Mouse (Mus musculus): ENCODE data around the gene Pabpn1l.
A peak's percentile ranks its signal among the peaks of the same experiment; 100 is the strongest.
"Not testable (repeated sequence)": the region's sequence is repeated elsewhere in the genome, so short reads cannot be mapped to it uniquely, and the experiment has no call there.

Gene Pabpn1l

GRCm38 (mm10) chr8:122648192-122648970 is 25.8 kb upstream of the Pabpn1l start:
- no peak for DNase-seq (ENCODE audit: extremely low spot score)

DNA sequence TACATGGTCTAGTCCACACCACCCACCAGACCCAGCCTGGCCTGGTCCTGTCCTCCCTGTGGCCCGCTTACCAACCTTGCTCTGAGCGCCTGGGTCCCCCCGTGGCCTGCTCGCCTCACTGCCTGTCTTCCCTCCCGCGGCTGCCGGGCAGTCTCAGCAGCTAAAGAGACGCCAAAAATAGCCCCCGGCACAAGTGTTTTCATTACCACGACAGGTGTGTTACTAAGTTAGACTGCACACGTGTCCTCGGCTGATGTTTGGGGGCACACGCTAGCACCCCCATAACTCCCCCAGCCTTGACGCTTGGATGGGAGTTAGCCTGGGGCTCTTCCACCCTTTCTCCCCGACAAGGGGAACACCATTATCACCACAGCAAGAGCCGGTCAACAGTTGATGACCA is 23.8 kb upstream of the Pabpn1l start:
- no peak for DNase-seq (ENCODE audit: extremely low spot score)

- no peak for DNase-seq (ENCODE audit: extremely low spot score)
These were observed 21.8 kb upstream of the Pabpn1l start for GRCm38 (mm10) chr8:122644175-122644954.

DNA sequence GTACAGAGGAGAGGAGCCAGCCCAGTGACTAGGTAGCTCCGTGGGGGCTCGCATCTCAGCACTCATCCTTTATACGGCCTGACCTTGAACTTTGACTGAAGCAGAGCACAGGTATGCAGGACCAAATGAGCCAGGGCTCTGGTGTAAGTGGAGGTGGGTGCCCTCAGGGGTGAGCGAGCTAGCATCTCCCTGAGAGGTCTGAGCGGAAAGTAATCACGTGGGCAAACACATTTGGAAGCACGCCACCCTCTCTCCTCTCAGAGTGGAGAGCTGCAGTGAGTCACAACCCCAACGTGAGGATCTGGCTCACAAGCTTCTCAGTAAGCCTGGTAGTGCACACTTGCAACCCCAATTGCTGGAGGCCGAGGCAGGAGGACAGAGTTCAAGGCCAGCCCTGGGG is 19.5 kb upstream of the Pabpn1l start:
- no peak for DNase-seq (ENCODE audit: extremely low spot score)

- DNase-seq (ENCODE audit: extremely low spot score), result no peak
These were observed 18.9 kb upstream of the Pabpn1l start for GRCm38 (mm10) chr8:122641406-122641805.

GRCm38 (mm10) chr8:122640825-122641224 is 18.3 kb upstream of the Pabpn1l start:
- no peak for DNase-seq (ENCODE audit: extremely low spot score)

DNA sequence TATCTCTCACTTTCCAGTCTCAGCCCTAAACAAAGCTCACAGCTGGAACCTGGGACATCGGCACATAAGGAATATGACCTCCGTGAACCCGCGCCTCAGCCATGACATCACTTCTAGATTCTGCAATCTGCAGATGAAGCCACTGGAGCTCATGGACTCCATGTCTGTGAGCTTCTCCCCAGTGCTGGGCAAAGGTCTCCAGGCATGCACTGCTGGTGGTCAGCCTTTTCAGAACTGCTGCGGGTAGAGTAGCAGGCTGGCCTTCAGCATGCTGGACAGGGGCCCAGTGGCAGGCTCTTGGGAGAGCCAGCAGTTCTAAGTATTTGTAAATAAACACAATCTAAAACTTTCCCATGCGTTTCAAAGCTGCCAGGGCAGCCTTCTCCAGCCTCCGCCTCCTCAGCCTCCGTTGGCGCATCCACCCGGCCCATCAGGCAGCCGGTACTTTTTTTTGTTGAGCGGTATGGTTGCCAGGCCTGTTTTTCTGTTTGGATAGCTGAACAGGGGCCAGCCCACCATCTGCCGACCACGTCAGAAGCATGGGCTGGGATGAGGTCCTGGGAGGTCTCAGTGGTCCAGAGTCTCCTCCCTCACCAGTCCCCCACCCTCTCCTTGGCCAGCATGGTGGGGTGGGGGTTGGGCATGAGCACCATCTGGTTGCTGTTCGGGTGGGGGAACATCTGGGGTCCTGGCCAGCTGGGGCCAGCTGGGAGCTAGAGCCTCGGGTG is 17.1 kb upstream of the Pabpn1l start:
- DNase-seq (ENCODE audit: extremely low spot score), result peak; percentile 60

DNA sequence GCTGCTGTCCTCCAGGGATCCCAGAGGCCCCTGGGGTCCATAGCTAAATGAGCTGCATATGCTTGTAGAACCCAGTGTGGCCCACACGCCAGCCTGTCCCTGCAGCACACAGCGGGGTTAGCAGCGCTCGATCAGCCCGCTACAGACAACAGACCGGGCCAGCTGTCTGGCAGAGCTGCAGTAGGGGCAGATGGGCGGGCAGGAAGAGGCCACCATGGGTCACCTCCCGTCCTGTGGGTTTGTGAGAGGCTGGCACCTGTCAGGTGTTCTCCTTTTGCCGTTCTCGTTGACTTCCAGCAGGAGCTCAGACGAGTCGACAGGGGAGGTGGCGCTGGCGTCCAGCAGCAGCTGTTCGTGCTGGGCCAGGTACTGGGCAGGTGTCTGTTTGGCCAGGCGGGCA is 16.1 kb upstream of the Pabpn1l start:
- DNase-seq (ENCODE audit: extremely low spot score), result no peak

DNA sequence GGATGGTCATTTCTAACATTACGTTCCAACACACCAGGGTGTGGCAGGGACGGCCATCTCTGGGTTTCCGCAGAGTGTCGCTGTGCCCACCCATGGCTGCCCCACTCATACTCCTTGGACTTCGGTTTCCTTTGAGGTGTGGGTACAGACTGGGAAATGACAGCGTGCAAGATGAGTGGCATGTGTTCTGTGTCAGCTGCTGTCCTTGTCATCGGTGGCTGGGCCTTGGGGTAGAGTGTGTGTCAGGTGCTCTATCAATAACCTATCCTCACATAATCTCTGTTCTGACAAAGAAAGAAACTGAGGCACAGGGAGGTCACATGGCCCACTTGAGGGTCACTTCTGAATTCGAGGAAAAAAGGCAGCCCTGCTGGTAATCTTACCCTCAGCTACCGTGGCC is 14.7 kb upstream of the Pabpn1l start:
- DNase-seq (ENCODE audit: extremely low spot score), result no peak

DNA sequence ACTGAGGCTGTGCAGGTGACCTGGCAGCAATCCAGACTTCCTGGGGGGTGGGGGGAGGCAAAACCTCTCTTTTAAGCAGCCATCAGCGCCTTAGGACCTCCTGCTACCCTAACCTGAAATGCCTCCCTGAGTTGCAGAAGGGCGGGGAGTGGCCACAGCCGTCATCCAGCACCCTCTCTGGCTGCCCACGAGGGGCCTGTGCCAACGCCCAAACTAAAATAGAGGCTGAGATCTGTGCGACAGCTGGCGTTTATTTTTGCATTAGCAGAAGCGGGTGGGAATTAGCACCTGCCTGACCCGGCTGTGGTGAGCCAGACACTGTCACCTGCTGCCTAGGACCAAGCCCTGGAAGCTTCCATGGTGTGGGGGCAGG is 14.2 kb upstream of the Pabpn1l start:
- DNase-seq (ENCODE audit: extremely low spot score), result no peak

- no peak for DNase-seq (ENCODE audit: extremely low spot score)
These were observed 13.6 kb upstream of the Pabpn1l start for GRCm38 (mm10) chr8:122635878-122636802.

GRCm38 (mm10) chr8:122633205-122633604 is 10.7 kb upstream of the Pabpn1l start:
- DNase-seq (ENCODE audit: extremely low spot score), result no peak

- not testable (repeated sequence) for DNase-seq (ENCODE audit: extremely low spot score)
These were observed 9.6 kb upstream of the Pabpn1l start for GRCm38 (mm10) chr8:122632134-122632533.

DNA sequence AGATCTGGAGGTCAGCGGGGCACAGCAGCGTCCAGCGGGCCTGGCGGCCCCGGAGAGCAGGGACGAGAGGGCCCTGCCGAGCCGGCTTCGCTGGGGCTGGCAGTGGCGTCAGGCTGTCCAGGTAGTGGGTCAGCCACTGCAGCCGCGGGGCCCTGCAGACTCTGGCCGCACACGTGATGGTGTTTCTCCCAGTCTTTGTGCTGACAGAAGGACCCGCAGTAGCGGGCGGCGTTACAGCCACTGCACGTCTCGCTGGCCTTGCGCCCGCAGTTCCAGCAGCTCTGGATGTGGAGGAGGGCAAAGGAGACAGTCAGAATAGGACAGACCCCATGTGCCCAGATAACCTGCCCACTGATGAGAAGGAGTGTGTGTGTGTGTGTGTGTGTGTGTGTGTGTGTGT is 8.2 kb upstream of the Pabpn1l start:
- DNase-seq (ENCODE audit: extremely low spot score), result no peak

DNA sequence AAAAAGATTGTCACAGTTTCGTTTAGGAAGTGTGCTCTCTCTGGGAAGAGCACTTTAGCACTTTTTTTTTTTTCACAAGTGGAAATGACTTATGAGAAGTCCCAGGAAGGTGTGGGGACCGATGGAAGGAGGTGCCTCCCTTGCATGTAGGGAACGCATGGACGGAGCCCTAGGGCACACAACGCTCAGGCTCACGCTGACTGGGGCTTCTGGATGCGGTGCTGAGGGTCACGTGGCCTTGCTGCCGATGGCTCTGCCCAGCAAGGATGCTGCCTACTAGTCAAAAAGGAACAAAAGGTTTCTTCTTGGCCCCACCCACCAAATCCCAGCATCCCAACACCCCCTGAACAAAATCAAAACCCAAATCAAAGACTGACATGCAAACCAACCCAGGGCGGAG is 6.8 kb upstream of the Pabpn1l start:
- DNase-seq (ENCODE audit: extremely low spot score), result no peak

DNA sequence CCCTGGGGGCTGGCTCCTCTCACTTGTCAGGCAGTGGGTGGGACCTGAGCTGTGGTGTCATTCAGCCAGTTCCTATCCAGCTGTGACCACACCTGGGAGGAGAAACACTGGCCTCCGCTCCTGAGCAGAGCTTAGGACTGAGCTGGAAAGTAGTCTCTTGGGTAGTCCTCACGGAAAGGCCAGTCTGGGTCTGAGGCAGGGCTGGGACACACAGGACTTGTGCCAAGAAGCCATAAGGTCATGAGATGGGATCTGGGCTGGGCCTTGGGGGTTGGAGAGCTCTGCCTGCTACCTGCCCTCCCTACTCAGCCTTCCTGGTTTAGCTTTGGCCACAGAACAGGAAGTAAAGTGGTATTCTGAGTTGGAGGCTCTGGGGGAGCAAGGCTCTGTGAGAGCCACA is 4.4 kb upstream of the Pabpn1l start:
- DNase-seq (ENCODE audit: extremely low spot score), result no peak

GRCm38 (mm10) chr8:122625811-122626210 is 3.3 kb upstream of the Pabpn1l start:
- DNase-seq (ENCODE audit: extremely low spot score), result no peak

- no peak for DNase-seq (ENCODE audit: extremely low spot score)
These were observed 2.1 kb upstream of the Pabpn1l start for GRCm38 (mm10) chr8:122624653-122625052.

- DNase-seq (ENCODE audit: extremely low spot score), result no peak
These were observed 1.5 kb upstream of the Pabpn1l start for GRCm38 (mm10) chr8:122623844-122624642.

GRCm38 (mm10) chr8:122620446-122620845 is 2.1 kb downstream of the Pabpn1l start:
- no peak for DNase-seq (ENCODE audit: extremely low spot score)
